Mouse (Mus musculus): ENCODE results near the gene Gm4792.

DNA sequence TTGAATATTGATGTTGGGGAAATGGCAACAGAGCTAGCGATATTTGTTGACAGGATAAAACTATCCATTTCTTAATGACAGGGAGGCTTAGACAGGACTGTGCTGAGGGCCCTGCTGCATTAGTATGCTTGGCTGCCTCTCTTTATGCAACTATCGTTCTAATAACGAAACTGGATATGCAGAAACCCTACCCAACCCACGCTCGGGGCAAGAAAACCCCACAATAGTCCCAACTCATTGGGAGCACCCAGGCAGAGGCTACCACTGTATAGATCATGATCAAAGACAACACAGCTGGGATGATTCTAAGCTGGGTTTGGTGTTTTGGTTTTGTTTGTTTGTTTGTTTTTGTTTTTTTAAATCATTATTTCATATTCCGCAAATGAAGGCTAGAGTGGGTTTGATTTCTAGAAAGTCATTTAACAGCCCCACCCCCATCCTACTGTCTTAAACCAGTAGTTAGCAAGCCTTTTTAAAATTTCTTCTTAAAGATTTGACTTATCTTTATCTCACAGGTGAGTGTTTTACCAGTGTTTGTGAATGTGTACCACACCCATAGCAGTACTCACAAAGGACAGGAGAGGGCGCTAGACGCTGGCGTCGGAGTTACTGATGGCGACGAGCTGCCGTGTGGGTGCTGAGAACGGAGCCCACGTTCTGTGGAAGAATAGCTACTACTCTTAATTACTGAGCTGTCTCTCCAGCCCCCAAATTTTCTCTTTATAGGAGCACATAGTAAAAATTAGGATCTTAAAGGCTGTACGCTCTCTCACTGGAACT, 34.0 kb upstream of the Gm4792 start:
- peak; percentile 24; the same call in 1 of the 2 replicates for TF ChIP-seq CTCF (IDR thresholded peaks at IDR 0.05; ENCODE audit: low read depth, low read length)
- TF ChIP-seq POLR2A (IDR thresholded peaks at IDR 0.05; ENCODE audit: extremely low read depth, insufficient read depth, low read length): no peak
